ENCODE assay signal across 19 mouse cellular contexts in the genomic region with DNA sequence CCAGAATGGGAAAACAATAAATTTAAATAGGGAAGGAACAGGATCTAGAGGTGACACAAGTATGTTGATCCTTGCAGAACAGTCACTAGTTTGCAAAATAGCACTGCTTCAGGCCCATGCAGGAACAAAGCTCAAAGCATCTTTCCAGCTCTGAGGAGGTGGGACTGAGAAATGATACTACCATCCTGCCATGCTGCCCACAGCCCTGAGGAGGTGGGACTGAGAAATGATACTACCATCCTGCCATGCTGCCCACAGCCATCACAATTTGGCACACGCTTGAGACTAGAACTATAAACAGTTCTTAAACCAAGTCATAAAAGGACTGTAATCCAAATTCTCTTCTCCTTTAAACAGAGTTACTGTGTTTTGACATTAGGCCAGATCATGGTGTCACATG.
"Had no signal": no experiment of that assay in that cellular context is flagged by ENCODE, and none has a peak within 500 bp of the region (broad histone marks: within the 10 kb centered on the region; RNA-seq: fewer than 3 reads in every experiment).

No protein-coding gene starts in this region.

- H3K9me3 ChIP-seq: limb, embryonic 10.5 days; limb, embryonic 13.5 days; liver, embryonic 12.5 days; liver, embryonic 15.5 days; stomach, embryonic 15.5 days had no signal

- H3K27me3 ChIP-seq: limb, embryonic 13.5 days; liver, embryonic 12.5 days; liver, embryonic 15.5 days; stomach, embryonic 15.5 days had no signal

- ATAC-seq: inflammation-experienced regulatory T-cells, adult 6 months; intestine, embryonic 16.5 days; liver, embryonic 12.5 days; lung, postnatal 0 days had no signal

- H3K36me3 ChIP-seq: limb, embryonic 10.5 days; limb, embryonic 13.5 days; liver, embryonic 12.5 days; liver, embryonic 15.5 days; stomach, embryonic 15.5 days had no signal

- H3K9ac ChIP-seq: limb, embryonic 13.5 days; liver, embryonic 12.5 days; liver, embryonic 15.5 days; stomach, embryonic 15.5 days had no signal

- H3K27ac ChIP-seq: left cerebral cortex, adult 2 months; limb, embryonic 10.5 days; limb, embryonic 13.5 days; liver, embryonic 12.5 days; liver, embryonic 15.5 days; macrophage; stomach, embryonic 15.5 days had no signal

- H3K4me3 ChIP-seq: left cerebral cortex, adult 2 months; limb, embryonic 10.5 days; limb, embryonic 13.5 days; liver, embryonic 12.5 days; liver, embryonic 15.5 days; stomach, embryonic 15.5 days had no signal

- H3K4me1 ChIP-seq: liver, embryonic 12.5 days; liver, embryonic 15.5 days; stomach, embryonic 15.5 days had no signal

- H3K4me2 ChIP-seq: limb, embryonic 13.5 days; liver, embryonic 12.5 days; liver, embryonic 15.5 days; stomach, embryonic 15.5 days had no signal

- DNase-seq: kidney, adult 18-20 months; kidney, adult 9 months; kidney, postnatal 14 days; kidney, postnatal 4 days; liver; lung, adult 18-20 months; midbrain, embryonic 14.5 days; spleen, adult 18-20 months; thymus, postnatal 25 days had no signal
